Mouse (Mus musculus): ENCODE results near the gene Ppp1r8. TPM values are rescaled to one million over a fixed set of nuclear protein-coding genes. Genes with fewer than 3 reads are reported as not detected.
A peak's percentile ranks its signal among the peaks of the same experiment; 100 is the strongest.

Gene Ppp1r8
- total RNA-seq (2021): 10 to 100 TPM; 41.7 to 44.8 TPM

DNA sequence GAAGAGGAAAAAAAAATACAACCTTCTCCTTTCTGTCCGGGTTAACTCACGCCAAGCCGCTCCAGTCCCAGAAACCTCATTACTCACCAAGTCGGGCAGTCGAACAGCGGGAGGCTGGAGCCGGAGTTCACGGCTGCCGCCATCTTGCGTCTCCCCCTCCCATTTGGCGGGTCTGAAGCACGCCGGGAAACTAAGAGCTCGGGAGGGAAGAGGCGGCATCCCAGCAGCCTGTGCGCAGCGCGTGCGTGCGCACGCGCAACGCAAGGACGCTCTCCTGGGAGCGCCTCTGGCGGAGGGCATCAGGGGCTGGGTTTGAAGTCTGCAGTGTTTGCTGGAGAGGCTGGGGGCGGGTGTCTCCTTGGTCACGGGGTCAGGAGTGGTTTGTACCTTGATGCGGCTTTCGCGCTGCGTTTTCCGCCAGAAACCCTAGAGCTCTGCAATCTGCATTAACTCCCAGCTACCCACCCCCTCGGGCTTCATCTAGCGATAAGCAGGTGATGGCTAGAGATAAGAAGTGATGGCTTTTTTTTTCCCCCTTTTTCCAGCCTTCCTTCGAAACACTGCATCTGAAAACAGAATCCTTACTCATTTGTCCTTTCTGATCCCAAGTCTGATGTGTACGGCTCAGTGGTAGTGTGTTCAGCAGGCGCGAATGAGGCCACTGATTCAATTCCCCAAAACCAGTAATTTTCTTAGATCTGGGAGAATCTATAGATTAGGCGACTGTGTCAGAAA lies at the start of gene Ppp1r8:
TSS of gene Ppp1r8 (minus strand) at position 200 of the 735 bp plus-strand sequence.
- DNase-seq (ENCODE audit: extremely low spot score in 1 of 2, low spot score in 1 of 2): peak; percentile 79 to 80

DNA sequence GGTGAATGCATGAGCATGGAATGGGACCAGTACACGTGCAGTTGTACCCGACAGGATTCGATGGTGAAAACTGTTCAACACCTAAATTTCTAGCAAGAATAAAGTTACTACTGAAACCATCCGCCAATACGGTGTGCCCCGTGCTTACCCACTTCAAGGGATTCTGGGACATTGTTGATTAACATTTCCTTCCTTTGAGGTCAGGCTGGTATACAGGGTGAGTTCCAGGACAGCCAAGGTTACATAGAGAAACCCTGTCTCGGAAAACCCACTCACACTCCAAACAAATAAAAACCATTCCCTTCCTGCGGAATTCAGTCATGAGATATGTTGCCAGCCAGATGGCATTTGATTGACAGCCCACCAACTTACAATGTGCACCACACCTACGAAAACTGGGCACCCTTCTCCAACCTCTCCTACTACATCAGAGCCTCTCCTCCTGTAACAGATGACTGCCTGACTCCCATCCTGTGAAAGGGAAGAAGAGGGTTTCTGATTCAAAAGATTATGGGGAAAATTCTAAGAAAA lies 41.9 kb upstream of the Ppp1r8 start:
- DNase-seq (ENCODE audit: extremely low spot score in 1 of 2, low spot score in 1 of 2): peak in 1 of 2 experiments; percentile 16

DNA sequence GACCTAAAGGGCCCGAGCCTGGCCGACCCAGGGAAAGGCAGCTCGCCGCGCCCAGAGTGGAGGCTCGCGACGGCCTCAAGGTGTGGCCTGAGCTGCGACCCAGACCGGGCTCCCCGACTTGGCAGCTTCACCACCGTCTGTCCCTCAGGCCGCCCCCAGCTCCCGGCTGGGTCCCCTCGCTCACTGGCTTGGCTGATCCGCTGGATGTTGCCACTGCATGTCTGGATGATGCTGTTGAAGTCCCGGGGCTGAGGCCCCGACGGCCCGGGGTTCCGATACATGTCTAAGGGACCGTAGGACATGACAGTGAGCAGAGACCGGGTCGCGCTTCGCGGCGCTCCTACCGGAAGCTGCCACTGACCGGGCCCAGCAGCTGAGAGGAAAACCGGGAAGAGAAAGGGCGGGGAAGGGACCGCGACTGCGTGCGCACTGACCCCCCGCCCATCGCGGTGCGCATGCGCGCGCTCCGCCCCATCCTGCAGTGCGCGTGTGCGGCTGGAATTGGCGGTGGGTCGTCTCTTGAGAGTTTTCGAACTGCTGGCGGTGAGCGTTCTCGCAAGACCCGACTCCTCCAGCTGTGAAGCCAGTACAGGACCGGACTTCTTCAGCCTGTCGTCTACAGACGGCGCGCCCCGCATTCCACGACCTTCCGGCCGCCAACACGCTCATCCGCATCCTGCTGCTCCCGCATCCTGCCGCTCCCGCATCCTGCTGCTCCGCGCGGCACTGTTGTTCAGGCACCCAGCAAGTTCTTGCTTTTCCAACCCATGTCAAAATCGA lies 41.3 kb upstream of the Ppp1r8 start, which contains the start of gene Stx12:
TSS of gene Stx12 (minus strand) at position 446 of the 780 bp plus-strand sequence.
- DNase-seq (ENCODE audit: extremely low spot score in 1 of 2, low spot score in 1 of 2): peak; percentile 82 to 84

DNA sequence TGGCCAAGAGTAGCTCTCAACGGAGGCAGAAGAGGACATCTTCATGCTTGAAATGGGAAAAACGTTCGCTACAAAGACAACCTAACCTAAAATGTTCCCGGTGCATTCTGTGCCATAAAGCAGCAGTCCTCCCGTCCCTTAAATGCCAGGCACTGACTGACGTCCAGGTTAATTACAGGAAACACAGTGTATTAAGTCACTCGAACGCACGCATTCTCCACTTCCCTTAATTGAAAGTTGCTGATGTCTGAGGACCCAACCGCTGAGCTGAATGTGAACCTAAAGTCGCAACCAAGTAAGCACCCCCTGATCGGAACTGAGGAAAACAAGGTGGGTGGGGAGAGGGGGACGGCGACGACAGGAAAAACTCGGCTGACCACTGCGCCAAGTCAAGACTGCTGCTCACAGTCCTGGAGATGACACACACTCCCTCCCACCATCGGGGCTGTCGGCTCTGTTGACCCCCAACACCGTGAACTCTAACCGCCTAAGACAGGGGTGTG lies 40.6 kb upstream of the Ppp1r8 start:
- DNase-seq (ENCODE audit: extremely low spot score in 1 of 2, low spot score in 1 of 2): no peak

DNA sequence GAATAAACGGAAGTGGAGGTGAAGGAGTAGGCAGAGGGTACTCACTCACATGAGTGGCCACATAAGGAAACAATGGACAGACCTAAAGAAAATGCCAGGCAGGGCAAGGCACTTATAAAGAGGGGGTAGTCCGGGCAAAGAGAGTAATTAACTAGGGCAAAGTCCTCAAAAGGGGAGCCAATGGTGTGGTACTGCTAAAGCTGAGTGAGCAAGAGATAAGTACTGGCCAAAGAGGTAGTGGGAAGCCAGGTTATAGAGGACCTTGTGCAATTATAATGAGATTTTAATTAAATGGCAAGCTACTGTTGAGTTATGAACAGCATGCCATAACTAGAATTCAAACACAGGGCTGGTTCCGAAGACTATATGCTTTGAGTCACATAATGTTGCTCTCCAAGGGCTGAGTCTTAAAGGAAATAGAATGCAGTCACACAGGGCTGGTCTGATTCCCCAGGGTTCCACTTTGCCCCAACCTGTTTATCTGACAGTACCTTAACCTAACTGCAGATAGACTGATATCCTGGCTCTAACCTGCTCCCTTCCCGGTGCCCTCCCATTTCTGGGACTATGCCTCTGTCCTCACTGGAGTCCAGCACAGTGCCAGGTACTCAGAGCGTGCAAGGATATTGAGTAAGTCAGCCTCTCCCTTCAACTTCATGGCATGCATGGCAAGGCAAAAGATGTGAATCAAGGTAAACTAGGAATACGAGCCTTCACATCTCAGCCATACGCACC lies 31.6 kb upstream of the Ppp1r8 start:
- no peak for DNase-seq (ENCODE audit: extremely low spot score in 1 of 2, low spot score in 1 of 2)

DNA sequence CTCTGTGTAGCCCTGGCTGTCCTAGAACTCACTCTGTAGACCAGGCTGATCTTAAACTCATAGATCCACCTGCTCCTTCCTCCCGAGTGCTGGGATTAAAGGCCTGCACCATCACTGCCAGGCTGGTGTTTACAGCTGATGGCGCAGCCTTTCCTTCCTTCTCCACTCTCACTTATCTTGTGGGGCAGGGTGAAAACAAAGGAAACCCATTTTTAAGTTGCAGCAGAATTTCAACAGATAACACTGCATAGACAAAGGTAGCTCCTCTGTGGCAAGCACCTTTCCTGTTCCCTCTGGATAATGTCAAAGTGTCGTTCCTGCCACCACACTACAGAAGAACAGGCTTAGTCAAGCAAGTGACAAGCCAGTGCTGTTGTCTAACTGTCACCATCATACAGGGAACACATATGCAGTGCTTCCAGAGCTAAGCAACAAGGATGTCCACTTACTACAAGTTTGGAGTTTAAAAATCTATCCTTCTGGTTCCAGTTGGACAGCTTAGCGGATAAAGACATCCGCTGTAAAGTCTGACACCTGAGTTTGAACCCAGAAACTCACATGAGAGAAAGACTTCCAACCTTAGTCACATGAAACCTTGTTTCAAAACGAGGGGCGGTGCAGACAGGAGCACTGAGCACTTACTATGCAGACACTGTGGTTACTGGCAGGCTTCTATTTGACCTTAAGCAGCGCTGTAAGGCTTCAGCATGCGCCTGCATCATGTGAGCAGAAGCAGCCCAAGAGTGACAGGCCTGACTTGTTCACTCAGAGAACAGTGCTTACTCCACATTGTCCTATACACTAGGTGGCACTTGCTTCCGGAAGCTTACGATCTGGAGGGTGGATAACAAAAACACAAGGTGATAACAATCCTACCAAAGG lies 30.8 kb upstream of the Ppp1r8 start:
- no peak for DNase-seq (ENCODE audit: extremely low spot score in 1 of 2, low spot score in 1 of 2)

DNA sequence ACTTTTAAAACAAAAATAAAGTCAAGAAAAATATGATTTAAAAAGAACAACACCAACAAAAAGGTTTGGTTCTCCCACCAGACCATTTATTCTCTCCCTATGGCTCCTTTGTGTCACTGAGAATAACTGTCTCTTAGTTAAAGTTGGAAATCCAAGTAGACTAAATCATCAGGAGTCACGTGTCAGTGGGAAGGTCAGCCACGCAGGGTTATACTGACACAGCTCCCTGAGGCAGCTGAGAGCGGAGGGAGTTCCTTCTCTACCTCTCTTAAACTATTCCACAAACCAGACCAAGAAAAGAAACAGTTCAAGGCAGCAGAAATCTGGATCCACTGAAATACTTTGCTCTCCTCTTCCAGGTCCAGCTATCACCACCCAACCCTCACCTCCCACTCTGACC lies 28.1 kb upstream of the Ppp1r8 start:
- no peak for DNase-seq (ENCODE audit: extremely low spot score in 1 of 2, low spot score in 1 of 2)

DNA sequence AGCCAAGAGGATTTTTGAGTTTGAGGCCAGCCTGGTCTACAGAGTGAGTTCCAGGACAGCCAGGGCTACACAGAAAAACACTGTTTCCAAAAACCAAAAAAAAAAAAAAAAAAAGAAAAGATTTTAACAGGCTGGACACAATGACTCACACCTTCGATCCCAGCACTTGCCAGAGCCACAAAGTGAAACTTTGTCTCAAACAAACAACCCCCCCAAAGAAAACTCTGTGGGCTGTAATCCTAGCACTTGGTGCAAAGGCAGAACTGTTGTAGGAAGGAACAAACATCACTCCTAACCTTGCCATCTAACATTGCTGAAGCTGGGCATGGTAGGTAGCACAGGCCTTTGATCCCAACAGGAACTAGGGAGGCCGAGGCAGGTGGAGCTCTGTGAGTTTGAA lies 21.9 kb upstream of the Ppp1r8 start:
- DNase-seq (ENCODE audit: extremely low spot score in 1 of 2, low spot score in 1 of 2): no peak

DNA sequence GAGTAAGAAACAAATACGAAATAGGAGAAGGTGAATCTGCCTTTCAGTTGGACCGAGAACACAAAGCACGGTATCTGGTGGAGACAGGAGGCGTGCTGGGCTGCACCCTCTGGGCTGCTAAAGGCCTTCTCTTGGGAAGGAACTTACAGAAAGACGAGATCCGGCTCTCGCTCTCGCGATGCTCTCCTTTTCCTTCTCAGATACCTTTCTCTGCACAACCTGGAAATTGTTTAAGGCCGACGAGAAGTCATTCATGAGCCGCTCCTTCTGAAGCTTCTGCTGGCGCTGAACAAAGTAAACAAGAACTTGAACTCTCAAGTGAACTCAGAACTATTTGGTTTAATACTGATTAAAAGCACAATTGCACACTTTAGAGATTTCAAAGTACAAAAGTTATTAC lies 20.0 kb upstream of the Ppp1r8 start:
- no peak for DNase-seq (ENCODE audit: extremely low spot score in 1 of 2, low spot score in 1 of 2)

DNA sequence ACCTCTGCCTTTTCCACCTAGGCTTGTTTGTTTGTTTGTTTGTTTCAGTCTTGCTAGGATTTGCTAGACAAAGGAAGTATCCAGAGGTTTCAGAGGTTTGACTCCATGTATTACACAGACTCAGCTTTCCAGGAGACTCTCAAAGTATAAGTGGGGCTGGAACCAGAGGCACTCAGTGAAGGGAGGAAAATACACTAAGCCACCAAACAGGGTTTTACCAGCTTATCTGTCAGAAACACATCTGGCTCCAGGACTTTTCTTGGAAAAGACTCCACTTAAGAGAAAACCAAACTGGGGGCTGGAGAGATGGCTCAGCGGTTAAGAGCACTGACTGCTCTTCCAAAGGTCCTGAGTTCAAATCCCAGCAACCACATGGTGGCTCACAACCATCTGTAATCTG lies 17.9 kb upstream of the Ppp1r8 start:
- no peak for DNase-seq (ENCODE audit: extremely low spot score in 1 of 2, low spot score in 1 of 2)

DNA sequence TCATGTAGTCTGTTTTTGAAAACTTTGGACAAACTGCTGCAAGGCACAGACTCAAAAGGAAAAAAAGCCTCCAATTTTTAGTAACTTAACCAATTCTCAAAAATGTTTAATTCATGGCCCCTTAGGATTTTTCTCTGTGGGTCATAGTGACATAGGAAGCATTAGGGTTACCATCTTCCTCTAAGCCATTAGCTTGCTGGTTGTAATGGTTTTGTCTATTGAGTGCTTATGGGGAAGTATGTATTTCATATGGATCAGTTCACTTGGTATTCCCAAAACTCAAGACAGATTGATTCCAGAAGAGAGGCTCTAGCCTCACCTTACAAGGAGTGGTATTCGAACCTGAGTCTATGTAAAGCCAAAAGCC lies 719 bp upstream of the Ppp1r8 start:
- DNase-seq (ENCODE audit: extremely low spot score in 1 of 2, low spot score in 1 of 2): no peak

DNA sequence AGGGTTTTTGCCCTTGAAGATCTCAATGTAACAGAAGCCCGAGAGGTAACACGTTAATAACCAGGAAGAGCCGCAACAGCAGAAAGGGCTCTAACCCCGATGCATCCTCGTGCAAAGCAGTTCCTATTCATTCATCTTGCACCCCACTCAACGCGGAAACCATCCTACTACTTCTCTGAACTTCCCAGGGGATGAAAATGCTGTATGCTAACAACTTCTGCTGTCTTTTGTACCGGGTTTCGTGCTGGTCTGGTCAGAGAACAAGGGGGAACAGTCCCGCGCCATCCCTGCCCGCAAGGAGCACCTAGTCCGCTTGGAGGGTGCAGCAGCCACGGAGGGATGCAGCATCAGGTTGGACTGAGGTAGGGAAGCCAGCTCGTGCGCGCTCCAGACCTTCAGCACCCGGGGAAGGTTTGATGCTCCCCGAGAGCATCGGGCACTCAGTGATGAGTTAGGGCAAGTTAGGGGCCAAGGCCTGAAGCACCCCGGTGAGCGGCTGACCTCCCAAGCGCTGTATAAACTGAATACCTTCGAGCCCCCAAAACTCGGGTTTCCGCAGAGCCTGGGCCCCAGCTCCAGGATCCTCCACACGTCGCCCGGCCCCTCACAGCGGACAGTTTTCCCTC lies 575 bp downstream of the Ppp1r8 start:
- DNase-seq (ENCODE audit: extremely low spot score in 1 of 2, low spot score in 1 of 2): peak; percentile 13 to 15

DNA sequence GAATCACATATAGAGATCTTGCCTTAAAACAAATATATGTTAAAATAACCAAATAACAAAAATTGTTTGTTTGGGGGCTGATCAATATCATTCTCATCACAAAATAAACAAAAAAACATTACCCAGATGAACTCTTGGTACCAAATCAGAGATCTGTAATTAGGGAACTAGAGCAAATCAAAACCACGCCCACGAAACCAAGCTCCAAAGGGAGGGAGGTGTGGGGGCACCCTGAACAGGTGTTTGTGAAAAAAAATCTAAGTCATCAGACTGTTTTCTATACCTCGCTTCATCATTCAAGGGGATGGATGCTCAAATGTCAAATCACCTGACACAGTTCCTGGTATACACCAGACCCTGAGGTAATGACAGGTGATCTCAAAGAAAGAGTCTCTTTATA lies 1.5 kb downstream of the Ppp1r8 start:
- DNase-seq (ENCODE audit: extremely low spot score in 1 of 2, low spot score in 1 of 2): no peak

DNA sequence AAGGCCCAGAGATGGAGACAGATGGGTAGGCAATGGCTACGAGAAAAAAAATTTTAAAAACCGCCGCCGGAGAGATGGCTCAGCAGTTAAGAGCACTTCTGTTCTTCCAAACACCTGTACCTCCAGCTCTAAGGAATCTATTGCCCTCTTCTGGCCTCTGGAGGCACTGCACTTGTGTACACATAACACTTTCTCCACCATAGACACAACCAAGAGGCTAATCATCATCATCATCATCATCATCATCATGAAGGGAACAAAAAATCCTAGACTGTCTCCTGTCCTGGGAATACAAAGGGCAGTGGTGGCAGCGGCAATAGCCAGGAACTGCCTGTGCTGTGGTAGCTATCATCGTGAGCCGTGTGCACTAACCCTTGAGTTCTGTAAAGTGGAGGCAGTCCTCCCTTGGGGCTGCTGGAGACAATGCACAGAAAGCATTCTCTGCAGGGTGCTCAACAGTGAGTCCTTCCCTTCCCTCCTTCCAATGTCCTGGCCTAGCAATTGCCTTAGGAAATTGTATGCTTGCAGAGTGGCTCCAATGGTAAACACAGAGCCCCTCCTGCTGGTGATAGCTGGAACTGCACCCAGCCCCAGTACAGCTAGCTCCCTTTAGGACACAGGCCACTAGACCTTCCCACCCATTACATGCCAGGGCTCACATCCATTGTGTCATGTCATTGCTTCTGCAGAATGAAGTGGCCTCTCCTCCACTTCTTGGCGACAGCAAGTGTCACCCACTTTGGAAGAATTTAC lies 19.2 kb downstream of the Ppp1r8 start:
- DNase-seq (ENCODE audit: extremely low spot score in 1 of 2, low spot score in 1 of 2): peak; percentile 38 to 76

DNA sequence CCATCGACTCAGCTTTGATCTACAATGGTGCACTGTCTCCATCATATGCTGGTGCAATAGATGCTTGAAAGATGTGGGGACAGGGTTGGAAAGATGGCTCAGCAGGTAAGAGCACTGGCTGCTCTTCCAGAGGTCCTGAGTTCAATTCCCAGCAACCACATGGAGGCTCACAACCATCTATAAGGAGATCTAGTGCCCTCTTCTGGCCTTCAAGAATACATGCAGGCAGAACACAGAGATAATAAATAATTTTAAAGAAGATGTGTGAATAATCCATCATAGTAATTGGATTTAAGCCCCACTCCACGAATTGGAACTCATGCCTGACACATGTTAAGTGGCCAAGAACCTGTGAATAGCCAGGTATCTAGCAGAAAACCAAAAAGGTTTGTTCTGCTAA lies 24.5 kb downstream of the Ppp1r8 start:
- no peak for DNase-seq (ENCODE audit: extremely low spot score in 1 of 2, low spot score in 1 of 2)

DNA sequence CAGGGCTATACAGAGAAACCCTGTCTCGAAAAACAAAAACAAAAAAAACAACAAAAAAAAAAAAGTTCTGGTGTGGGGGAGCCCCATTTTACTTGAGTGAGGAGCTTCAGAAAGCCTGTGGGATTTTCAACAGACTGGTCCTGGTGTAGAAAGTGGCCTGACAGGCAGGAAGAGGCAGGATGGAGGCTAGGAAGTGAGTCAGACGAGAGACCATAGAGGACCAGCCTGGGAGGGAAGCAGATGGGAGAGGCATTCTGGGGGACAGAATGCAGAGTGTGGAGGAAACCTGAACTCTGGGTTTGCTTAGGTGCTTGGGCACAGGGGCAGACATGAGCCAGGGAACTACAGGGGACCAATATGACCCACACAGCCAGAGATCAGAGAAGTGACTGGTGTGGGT lies 26.1 kb downstream of the Ppp1r8 start:
- DNase-seq (ENCODE audit: extremely low spot score in 1 of 2, low spot score in 1 of 2): no peak

DNA sequence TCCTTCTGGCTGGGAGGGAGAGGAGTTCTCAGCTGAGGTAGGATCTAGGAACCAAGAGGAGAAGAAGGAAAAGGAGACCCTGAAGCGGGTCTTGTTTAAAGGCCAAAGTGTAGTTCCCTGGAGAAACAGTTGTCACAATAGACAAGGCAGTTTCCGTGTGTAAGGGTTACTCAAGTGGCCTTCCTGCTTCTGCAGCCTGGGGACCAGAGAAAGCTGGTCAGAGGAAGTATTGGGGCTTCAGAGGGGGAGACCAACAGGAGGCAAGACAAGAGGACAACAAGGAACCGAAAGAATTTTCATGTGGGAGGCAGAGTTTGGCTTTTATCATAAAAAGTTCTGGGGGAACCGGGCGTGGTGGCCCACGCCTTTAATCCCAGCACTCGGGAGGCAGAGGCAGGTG lies 26.6 kb downstream of the Ppp1r8 start:
- DNase-seq (ENCODE audit: extremely low spot score in 1 of 2, low spot score in 1 of 2): no peak

DNA sequence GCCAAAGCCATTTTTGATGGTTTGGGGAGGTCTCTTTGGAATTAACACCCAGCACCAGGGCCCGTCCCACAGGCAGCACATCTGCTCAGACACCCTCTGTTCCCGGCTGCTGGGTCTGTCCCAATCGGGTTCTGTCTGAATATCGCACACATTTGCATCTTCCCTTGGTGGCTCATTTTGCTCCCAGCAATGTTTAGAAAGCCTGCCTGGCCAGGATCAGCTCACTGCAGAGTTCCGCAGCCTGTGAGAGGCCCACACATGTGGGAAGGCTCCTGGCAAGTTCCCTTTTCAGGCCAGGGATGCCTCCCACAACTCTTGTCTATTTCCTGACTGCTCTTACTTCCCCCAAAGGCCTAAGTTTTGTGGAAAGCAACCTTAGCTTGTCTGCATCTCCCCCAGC lies 33.3 kb downstream of the Ppp1r8 start:
- DNase-seq (ENCODE audit: extremely low spot score in 1 of 2, low spot score in 1 of 2): no peak
